Mouse (Mus musculus): ENCODE measurements around the gene Fam114a1. TPM values are rescaled to one million over a fixed set of nuclear protein-coding genes. Genes with fewer than 3 reads are reported as not detected.

Gene Fam114a1
- polyA plus RNA-seq, 1 experiment: 18.5 TPM

DNA sequence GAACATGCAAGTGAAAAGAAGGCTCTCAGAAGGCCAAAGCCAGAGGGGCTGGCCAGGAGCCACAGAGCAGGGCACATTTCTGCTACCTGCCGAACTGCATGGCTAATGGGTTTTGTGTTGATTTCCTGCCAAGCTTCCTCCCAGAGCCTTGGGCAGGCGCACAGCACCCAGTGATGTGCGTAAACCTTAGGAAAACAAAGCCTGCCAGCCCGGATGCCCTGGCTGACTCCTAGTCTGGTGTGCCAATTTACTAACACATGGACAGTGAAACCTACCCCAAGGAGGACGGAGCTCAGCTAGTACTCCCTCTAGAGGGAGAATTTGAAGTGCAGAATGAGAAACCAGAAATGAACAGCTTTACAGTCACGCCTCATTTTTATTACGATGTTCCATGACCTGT, 50.0 kb downstream of the Fam114a1 start:
- H3K79me2 ChIP-seq (ENCODE audit: control insufficient read depth, insufficient read depth): no peaks in the 10 kb centered on the region
- TF ChIP-seq TCF3 (IDR thresholded peaks at IDR 0.05; ENCODE audit: insufficient read length, low read depth) (no peak), CEBPB (IDR thresholded peaks at IDR 0.05; ENCODE audit: insufficient read depth, poor library complexity, severe bottlenecking) (no peak), SRF (IDR thresholded peaks at IDR 0.05; ENCODE audit: control insufficient read depth, insufficient read length, low read depth) (no peak), TCF12 (IDR thresholded peaks at IDR 0.05; ENCODE audit: insufficient read depth, poor library complexity, severe bottlenecking) (no peak), MYOG (IDR thresholded peaks at IDR 0.05; ENCODE audit: control insufficient read depth in 1 of 3, insufficient read depth in 1 of 3, insufficient read length in 2 of 3, low read depth in 2 of 3) (no peak), E2F4 (IDR thresholded peaks at IDR 0.05; ENCODE audit: insufficient read depth) (no peak), USF1 (IDR thresholded peaks at IDR 0.05; ENCODE audit: low read depth) (no peak), REST (IDR thresholded peaks at IDR 0.05; ENCODE audit: insufficient read depth, insufficient read length) (no peak), POLR2AphosphoS2 (IDR thresholded peaks at IDR 0.05; ENCODE audit: insufficient read length, low read depth) (no peak), MYOD1 (IDR thresholded peaks at IDR 0.05; ENCODE audit: control insufficient read depth in 1 of 3, insufficient read length in 2 of 3, low read depth in 2 of 3) (no peak), MAX (IDR thresholded peaks at IDR 0.05; ENCODE audit: low read depth) (no peak), POLR2A (IDR thresholded peaks at IDR 0.05; ENCODE audit: insufficient read length, low read depth) (no peak)
- no peak overlapping the region for H3K4me3 ChIP-seq
- H3K27me3 ChIP-seq (ENCODE audit: control insufficient read depth, insufficient read depth, insufficient read length): no peaks in the 10 kb centered on the region
- H3K4me2 ChIP-seq (ENCODE audit: low read depth): no peak overlapping the region
- peaks cover 9% of the 10 kb centered on the region for H3K36me3 ChIP-seq (ENCODE audit: control insufficient read depth, insufficient read depth)
- no peak overlapping the region for H3ac ChIP-seq (ENCODE audit: control insufficient read depth, insufficient read length)

DNA sequence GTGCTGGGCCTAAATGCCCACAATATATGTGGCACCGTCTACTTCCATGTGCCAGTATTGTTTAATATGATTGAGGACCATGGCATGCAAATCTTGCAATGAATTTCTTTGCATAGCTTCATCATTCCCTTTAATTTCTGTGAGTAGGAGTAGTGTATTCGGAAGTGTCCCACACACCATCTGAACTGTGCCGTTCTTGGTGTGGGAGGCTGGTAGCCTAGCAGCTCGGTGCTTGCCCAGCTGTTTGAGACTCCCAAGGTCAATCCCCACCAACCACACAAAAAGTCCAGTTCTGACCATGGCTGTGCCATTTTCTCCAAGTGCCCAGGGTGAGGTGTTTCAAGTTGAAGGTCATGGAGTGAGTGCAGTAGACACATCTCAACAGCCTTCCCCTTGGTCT, 52.1 kb downstream of the Fam114a1 start:
- Histone ChIP-seq H3K4me3 (no peak overlapping the region), H3K4me2 (ENCODE audit: low read depth) (no peak overlapping the region), H3K79me2 (ENCODE audit: control insufficient read depth, insufficient read depth) (no peaks in the 10 kb centered on the region), H3ac (ENCODE audit: control insufficient read depth, insufficient read length) (no peak overlapping the region), H3K36me3 (ENCODE audit: control insufficient read depth, insufficient read depth) (peaks cover 9% of the 10 kb centered on the region), H3K27me3 (ENCODE audit: control insufficient read depth, insufficient read depth, insufficient read length) (no peaks in the 10 kb centered on the region)
- TF ChIP-seq TCF12 (IDR thresholded peaks at IDR 0.05; ENCODE audit: insufficient read depth, poor library complexity, severe bottlenecking): no peak
- no peak for TF ChIP-seq E2F4 (IDR thresholded peaks at IDR 0.05; ENCODE audit: insufficient read depth)
- TF ChIP-seq MYOG (IDR thresholded peaks at IDR 0.05; ENCODE audit: control insufficient read depth in 1 of 3, insufficient read depth in 1 of 3, insufficient read length in 2 of 3, low read depth in 2 of 3): no peak
- no peak for TF ChIP-seq MYOD1 (IDR thresholded peaks at IDR 0.05; ENCODE audit: control insufficient read depth in 1 of 3, insufficient read length in 2 of 3, low read depth in 2 of 3)
- no peak for TF ChIP-seq CEBPB (IDR thresholded peaks at IDR 0.05; ENCODE audit: insufficient read depth, poor library complexity, severe bottlenecking)
- no peak for TF ChIP-seq POLR2AphosphoS2 (IDR thresholded peaks at IDR 0.05; ENCODE audit: insufficient read length, low read depth)
- TF ChIP-seq MAX (IDR thresholded peaks at IDR 0.05; ENCODE audit: low read depth): no peak
- no peak for TF ChIP-seq REST (IDR thresholded peaks at IDR 0.05; ENCODE audit: insufficient read depth, insufficient read length)
- TF ChIP-seq POLR2A (IDR thresholded peaks at IDR 0.05; ENCODE audit: insufficient read length, low read depth): no peak
- TF ChIP-seq SRF (IDR thresholded peaks at IDR 0.05; ENCODE audit: control insufficient read depth, insufficient read length, low read depth): no peak
- no peak for TF ChIP-seq TCF3 (IDR thresholded peaks at IDR 0.05; ENCODE audit: insufficient read length, low read depth)
- no peak for TF ChIP-seq USF1 (IDR thresholded peaks at IDR 0.05; ENCODE audit: low read depth)

DNA sequence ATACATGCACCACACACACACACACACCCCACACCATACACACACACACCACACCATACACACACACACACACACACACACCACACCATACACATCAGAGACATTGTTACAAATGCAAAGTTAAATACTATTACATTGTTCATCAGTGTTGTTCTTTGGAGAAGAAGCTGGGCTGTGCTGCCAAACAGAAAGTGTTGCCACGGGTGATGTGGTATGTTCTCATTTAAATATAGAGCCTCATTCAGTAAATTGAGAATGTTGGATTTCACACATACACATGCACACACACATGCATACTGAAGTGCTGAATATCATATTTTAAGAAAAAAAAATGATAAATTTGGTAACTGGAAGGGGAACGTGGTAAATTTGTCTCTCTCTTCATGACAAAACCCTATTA, 54.8 kb downstream of the Fam114a1 start:
- Histone ChIP-seq H3K79me2 (ENCODE audit: control insufficient read depth, insufficient read depth) (no peaks in the 10 kb centered on the region), H3K36me3 (ENCODE audit: control insufficient read depth, insufficient read depth) (peaks cover 9% of the 10 kb centered on the region), H3K4me2 (ENCODE audit: low read depth) (no peak overlapping the region), H3K4me3 (no peak overlapping the region), H3K27me3 (ENCODE audit: control insufficient read depth, insufficient read depth, insufficient read length) (no peaks in the 10 kb centered on the region), H3ac (ENCODE audit: control insufficient read depth, insufficient read length) (no peak overlapping the region)
- TF ChIP-seq E2F4 (IDR thresholded peaks at IDR 0.05; ENCODE audit: insufficient read depth) (no peak), POLR2AphosphoS2 (IDR thresholded peaks at IDR 0.05; ENCODE audit: insufficient read length, low read depth) (no peak), USF1 (IDR thresholded peaks at IDR 0.05; ENCODE audit: low read depth) (no peak), TCF12 (IDR thresholded peaks at IDR 0.05; ENCODE audit: insufficient read depth, poor library complexity, severe bottlenecking) (no peak), MYOD1 (IDR thresholded peaks at IDR 0.05; ENCODE audit: control insufficient read depth in 1 of 3, insufficient read length in 2 of 3, low read depth in 2 of 3) (no peak), MYOG (IDR thresholded peaks at IDR 0.05; ENCODE audit: control insufficient read depth in 1 of 3, insufficient read depth in 1 of 3, insufficient read length in 2 of 3, low read depth in 2 of 3) (no peak), CEBPB (IDR thresholded peaks at IDR 0.05; ENCODE audit: insufficient read depth, poor library complexity, severe bottlenecking) (no peak)

DNA sequence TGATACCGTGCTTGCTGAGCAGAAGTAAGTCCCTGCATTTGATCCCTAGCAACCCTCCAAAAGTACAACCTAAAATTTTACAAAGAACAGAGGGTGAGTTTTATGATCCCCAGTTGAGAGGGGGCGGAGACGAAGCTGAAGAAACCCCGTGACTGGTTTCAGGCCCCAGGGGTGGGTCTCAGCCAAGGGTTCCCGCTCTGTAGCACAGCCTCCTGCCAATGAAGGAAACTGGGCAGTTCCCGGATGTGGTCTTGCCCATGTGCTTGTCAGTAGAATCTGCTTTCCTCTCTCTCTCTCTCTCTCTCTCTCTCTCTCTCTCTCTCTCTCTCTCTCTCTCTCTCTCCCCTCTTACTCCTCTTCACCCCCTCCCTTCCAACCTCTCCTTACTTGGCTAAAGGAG, 56.0 kb downstream of the Fam114a1 start:
- Histone ChIP-seq H3ac (ENCODE audit: control insufficient read depth, insufficient read length) (no peak overlapping the region), H3K27me3 (ENCODE audit: control insufficient read depth, insufficient read depth, insufficient read length) (no peaks in the 10 kb centered on the region), H3K36me3 (ENCODE audit: control insufficient read depth, insufficient read depth) (peaks cover 14% of the 10 kb centered on the region), H3K79me2 (ENCODE audit: control insufficient read depth, insufficient read depth) (no peaks in the 10 kb centered on the region), H3K4me2 (ENCODE audit: low read depth) (no peak overlapping the region), H3K4me3 (no peak overlapping the region)
- no peak for TF ChIP-seq TCF3 (IDR thresholded peaks at IDR 0.05; ENCODE audit: insufficient read length, low read depth)
- TF ChIP-seq POLR2A (IDR thresholded peaks at IDR 0.05; ENCODE audit: insufficient read length, low read depth): no peak
- TF ChIP-seq MAX (IDR thresholded peaks at IDR 0.05; ENCODE audit: low read depth): no peak

DNA sequence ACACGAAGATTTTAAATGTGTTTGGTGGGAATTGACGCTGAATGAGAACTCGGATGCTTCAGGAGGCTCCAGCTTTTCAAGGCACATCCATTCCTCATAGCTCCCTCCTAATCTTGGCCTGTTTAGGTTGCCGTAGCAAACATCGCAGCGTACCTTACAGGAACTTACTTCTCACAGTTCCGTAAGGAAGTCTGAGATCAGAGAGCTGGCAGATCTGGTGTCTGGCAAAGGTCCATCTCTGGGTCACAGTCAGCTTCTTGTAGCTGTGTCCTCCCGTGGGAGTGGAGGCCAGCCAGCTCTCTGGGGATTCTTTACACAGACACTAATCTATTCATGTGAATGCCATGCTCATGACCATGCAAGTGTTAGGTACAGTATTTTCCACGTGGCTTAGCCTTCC, 56.9 kb downstream of the Fam114a1 start:
- no peaks in the 10 kb centered on the region for H3K79me2 ChIP-seq (ENCODE audit: control insufficient read depth, insufficient read depth)
- H3K36me3 ChIP-seq (ENCODE audit: control insufficient read depth, insufficient read depth): peaks cover 18% of the 10 kb centered on the region
- no peak overlapping the region for H3ac ChIP-seq (ENCODE audit: control insufficient read depth, insufficient read length)
- H3K4me3 ChIP-seq: no peak overlapping the region
- H3K4me2 ChIP-seq (ENCODE audit: low read depth): no peak overlapping the region
- TF ChIP-seq MAX (IDR thresholded peaks at IDR 0.05; ENCODE audit: low read depth): no peak
- TF ChIP-seq TCF3 (IDR thresholded peaks at IDR 0.05; ENCODE audit: insufficient read length, low read depth): no peak
- TF ChIP-seq CEBPB (IDR thresholded peaks at IDR 0.05; ENCODE audit: insufficient read depth, poor library complexity, severe bottlenecking): no peak
- no peak for TF ChIP-seq POLR2AphosphoS2 (IDR thresholded peaks at IDR 0.05; ENCODE audit: insufficient read length, low read depth)
- TF ChIP-seq POLR2A (IDR thresholded peaks at IDR 0.05; ENCODE audit: insufficient read length, low read depth): no peak
- TF ChIP-seq TCF12 (IDR thresholded peaks at IDR 0.05; ENCODE audit: insufficient read depth, poor library complexity, severe bottlenecking): no peak
- TF ChIP-seq REST (IDR thresholded peaks at IDR 0.05; ENCODE audit: insufficient read depth, insufficient read length): no peak
- TF ChIP-seq E2F4 (IDR thresholded peaks at IDR 0.05; ENCODE audit: insufficient read depth): no peak
- TF ChIP-seq USF1 (IDR thresholded peaks at IDR 0.05; ENCODE audit: low read depth): no peak
- TF ChIP-seq MYOD1 (IDR thresholded peaks at IDR 0.05; ENCODE audit: control insufficient read depth in 1 of 3, insufficient read length in 2 of 3, low read depth in 2 of 3): no peak
- no peak for TF ChIP-seq SRF (IDR thresholded peaks at IDR 0.05; ENCODE audit: control insufficient read depth, insufficient read length, low read depth)
- TF ChIP-seq MYOG (IDR thresholded peaks at IDR 0.05; ENCODE audit: control insufficient read depth in 1 of 3, insufficient read depth in 1 of 3, insufficient read length in 2 of 3, low read depth in 2 of 3): no peak
- no peaks in the 10 kb centered on the region for H3K27me3 ChIP-seq (ENCODE audit: control insufficient read depth, insufficient read depth, insufficient read length)
